Mouse (Mus musculus) midbrain, embryonic 15.5 days (tissue): ENCODE results near the gene Hmgcll1. TPM values are rescaled to one million over a fixed set of nuclear protein-coding genes. Genes with fewer than 3 reads are reported as not detected.

ENCODE experiments used
- ATAC-seq: fragments of 200-750 bp; cut with Nextera tagmentation; replicated peaks from 2 replicates; pipeline ENCODE4 v1.8.0; 2017; ENCODE audit warnings: moderate TSS enrichment
- H3K27ac ChIP-seq: fragments of 300-500 bp; sonication (generic); 2 replicates; pipeline ENCODE4 v1.5.1; 2015; ENCODE audit warnings: mild to moderate bottlenecking, inconsistent platforms
- H3K27me3 ChIP-seq: fragments of 300-500 bp; sonication (generic); replicated peaks from 2 replicates; pipeline ENCODE4 v1.6.1; 2015; ENCODE audit warnings: inconsistent platforms
- H3K36me3 ChIP-seq: fragments of 300-500 bp; sonication (generic); replicated peaks from 2 replicates; pipeline ENCODE4 v1.6.1; 2015; ENCODE audit warnings: inconsistent platforms
- H3K4me1 ChIP-seq: fragments of 300-500 bp; sonication (generic); 2 replicates; pipeline ENCODE4 v1.6.1; 2015; ENCODE audit warnings: inconsistent platforms
- H3K4me2 ChIP-seq: fragments of 300-500 bp; sonication (generic); 2 replicates; pipeline ENCODE4 v1.6.1; 2015; ENCODE audit warnings: inconsistent platforms, mild to moderate bottlenecking, moderate library complexity
- H3K4me3 ChIP-seq: fragments of 300-500 bp; sonication (generic); 2 replicates; pipeline ENCODE4 v1.5.1; 2015; ENCODE audit warnings: mild to moderate bottlenecking, inconsistent platforms
- H3K9ac ChIP-seq: fragments of 300-500 bp; sonication (generic); 2 replicates; pipeline ENCODE4 v1.6.1; 2015; ENCODE audit warnings: mild to moderate bottlenecking, inconsistent platforms
- H3K9me3 ChIP-seq: fragments of 300-500 bp; sonication (generic); 2 replicates; pipeline ENCODE4 v1.6.1; 2016; ENCODE audit warnings: inconsistent platforms
- WGBS: fragments of 180-500 bp; shearing (Covaris S2); methylation state at CpG from one replicate; pipeline ENCODE4 v1.1.7; 2015; ENCODE audit warnings: mixed read lengths; 5-methylcytosine and 5-hydroxymethylcytosine counted together
- polyA plus RNA-seq: library from polyadenylated mRNA; unstranded; fragments of >200 nt; fragmentation: Nextera tagmentation; extraction: Ambion mirVana; gene quantifications from 2 replicates; pipeline ENCODE4 v1.2.1, GENCODE M21; 2015

Hmgcll1 gene
- polyA plus RNA-seq: 22.4 and 23.6 TPM in 2 replicates

- Histone ChIP-seq H3K4me1 (peaks cover 15% of the 10 kb centered on the region), H3K36me3 (no peaks in the 10 kb centered on the region), H3K9ac (peak within 1 kb of the TSS; percentile 76), H3K4me3 (peak within 1 kb of the TSS; percentile 55), H3K4me2 (peak within 1 kb of the TSS; percentile 88), H3K9me3 (no peaks in the 10 kb centered on the region), H3K27me3 (no peaks in the 10 kb centered on the region), H3K27ac (peak within 1 kb of the TSS; percentile 91)
- WGBS: 3% methylated on average over 40 of the region's 40 CpGs
- peak; percentile 94 for ATAC-seq
Measured at GRCm38 (mm10) chr9:76014631-76015531, at the start of gene Hmgcll1. Hmgcll1 (plus strand) TSS chr9:76014855.

DNA sequence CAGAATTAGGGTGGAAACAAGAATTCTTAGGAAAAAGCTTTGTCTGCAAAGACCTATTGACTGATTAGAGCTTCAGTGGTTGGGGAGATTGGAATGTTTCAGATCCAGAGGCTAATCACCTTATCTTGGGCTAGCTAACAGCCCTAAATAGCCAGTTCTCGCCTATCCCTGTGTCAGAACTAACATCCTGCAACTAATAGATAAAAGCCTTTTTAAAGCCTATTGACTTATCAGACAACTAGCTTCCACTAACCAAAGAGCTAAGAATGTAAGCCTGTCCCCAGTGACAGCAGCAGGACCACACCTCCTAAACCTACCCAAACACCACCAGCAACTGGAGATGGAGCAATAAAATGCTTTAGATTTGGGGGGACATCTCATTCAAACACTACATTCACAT, 34.6 kb upstream of the Hmgcll1 start:
- Histone ChIP-seq H3K4me2 (no peak overlapping the region), H3K9me3 (no peaks in the 10 kb centered on the region), H3K36me3 (no peaks in the 10 kb centered on the region), H3K27me3 (no peaks in the 10 kb centered on the region), H3K9ac (no peak overlapping the region), H3K4me1 (no peaks in the 10 kb centered on the region), H3K4me3 (no peak overlapping the region), H3K27ac (no peak overlapping the region)
- WGBS: 40% methylated on average over 1 of the region's 1 CpGs
- ATAC-seq: no peak

DNA sequence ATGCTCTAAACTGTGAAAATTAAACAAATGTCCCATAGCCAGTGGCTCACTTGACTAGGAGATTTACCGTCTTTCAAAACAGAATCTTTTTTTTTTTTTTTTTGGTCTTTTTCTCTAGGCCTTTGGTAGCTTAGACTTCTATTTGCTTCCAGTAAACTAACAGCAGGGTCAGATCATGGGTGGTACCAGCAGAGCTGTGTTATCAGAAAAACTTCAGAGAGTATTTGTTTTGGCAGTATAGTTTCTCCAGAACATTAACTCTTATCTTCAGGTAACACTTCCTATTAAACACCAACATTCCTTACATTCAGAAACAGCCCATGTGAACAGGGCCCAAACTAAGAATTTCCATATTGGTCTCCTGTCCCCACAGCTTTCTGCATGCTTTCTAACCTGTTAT, 33.5 kb upstream of the Hmgcll1 start:
- no peaks in the 10 kb centered on the region for H3K36me3 ChIP-seq
- H3K9ac ChIP-seq: no peak overlapping the region
- no peaks in the 10 kb centered on the region for H3K27me3 ChIP-seq
- no peak overlapping the region for H3K27ac ChIP-seq
- ATAC-seq: no peak
- no peak overlapping the region for H3K4me2 ChIP-seq
- H3K4me3 ChIP-seq: no peak overlapping the region
- WGBS: 74% methylated on average over 1 of the region's 1 CpGs
- H3K9me3 ChIP-seq: no peaks in the 10 kb centered on the region
- H3K4me1 ChIP-seq: no peaks in the 10 kb centered on the region

GRCm38 (mm10) chr9:75989491-75989890, 25.2 kb upstream of the Hmgcll1 start:
- WGBS: 91% methylated on average over 4 of the region's 4 CpGs
- ATAC-seq: no peak
- no peak overlapping the region for H3K4me2 ChIP-seq

GRCm38 (mm10) chr9:75998791-75999350, 15.8 kb upstream of the Hmgcll1 start:
- Histone ChIP-seq H3K27me3 (no peaks in the 10 kb centered on the region), H3K4me2 (no peak overlapping the region), H3K9me3 (no peaks in the 10 kb centered on the region), H3K36me3 (no peaks in the 10 kb centered on the region), H3K9ac (no peak overlapping the region), H3K4me1 (no peaks in the 10 kb centered on the region), H3K4me3 (no peak overlapping the region), H3K27ac (no peak overlapping the region)
- WGBS: 73% methylated on average over 2 of the region's 2 CpGs
- ATAC-seq: no peak

More at GRCm38 (mm10) chr9:75989491-75989890, 25.2 kb upstream of the Hmgcll1 start:
- Histone ChIP-seq H3K4me3 (no peak overlapping the region), H3K27ac (no peak overlapping the region), H3K9me3 (no peaks in the 10 kb centered on the region), H3K27me3 (no peaks in the 10 kb centered on the region), H3K9ac (no peak overlapping the region), H3K36me3 (no peaks in the 10 kb centered on the region), H3K4me1 (no peaks in the 10 kb centered on the region)

GRCm38 (mm10) chr9:76000876-76001858, 13.5 kb upstream of the Hmgcll1 start:
- Histone ChIP-seq H3K36me3 (no peaks in the 10 kb centered on the region), H3K27ac (no peak overlapping the region), H3K4me3 (no peak overlapping the region), H3K9ac (no peak overlapping the region), H3K9me3 (no peaks in the 10 kb centered on the region), H3K4me1 (no peaks in the 10 kb centered on the region), H3K4me2 (no peak overlapping the region), H3K27me3 (no peaks in the 10 kb centered on the region)
- ATAC-seq: no peak
- WGBS: 46% methylated on average over 10 of the region's 10 CpGs

DNA sequence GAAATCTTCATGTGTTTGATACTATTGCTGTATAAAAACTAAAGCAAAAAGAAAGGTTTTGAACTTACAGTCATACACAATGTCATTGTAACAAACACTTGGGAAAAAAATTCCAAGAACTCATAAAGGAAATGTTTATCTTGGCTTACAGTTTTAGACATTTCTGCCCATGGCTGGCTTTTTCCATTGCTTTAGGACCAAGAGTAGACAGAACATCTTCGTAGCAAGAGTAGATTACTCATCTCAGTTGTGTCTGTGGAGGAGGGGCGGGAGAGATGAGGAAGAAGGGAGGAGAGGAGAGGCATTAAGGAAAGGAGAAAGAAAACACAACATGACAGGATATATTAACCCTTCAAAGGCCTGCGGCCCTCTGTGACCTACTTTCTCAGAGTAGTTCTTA, 11.6 kb upstream of the Hmgcll1 start:
- no peak overlapping the region for H3K4me2 ChIP-seq
- no peak overlapping the region for H3K27ac ChIP-seq
- ATAC-seq: no peak
- H3K9ac ChIP-seq: no peak overlapping the region
- no peak overlapping the region for H3K4me3 ChIP-seq
- H3K4me1 ChIP-seq: no peaks in the 10 kb centered on the region
- WGBS: 75% methylated on average over 3 of the region's 3 CpGs
- H3K9me3 ChIP-seq: no peaks in the 10 kb centered on the region
- H3K27me3 ChIP-seq: no peaks in the 10 kb centered on the region
- H3K36me3 ChIP-seq: no peaks in the 10 kb centered on the region

DNA sequence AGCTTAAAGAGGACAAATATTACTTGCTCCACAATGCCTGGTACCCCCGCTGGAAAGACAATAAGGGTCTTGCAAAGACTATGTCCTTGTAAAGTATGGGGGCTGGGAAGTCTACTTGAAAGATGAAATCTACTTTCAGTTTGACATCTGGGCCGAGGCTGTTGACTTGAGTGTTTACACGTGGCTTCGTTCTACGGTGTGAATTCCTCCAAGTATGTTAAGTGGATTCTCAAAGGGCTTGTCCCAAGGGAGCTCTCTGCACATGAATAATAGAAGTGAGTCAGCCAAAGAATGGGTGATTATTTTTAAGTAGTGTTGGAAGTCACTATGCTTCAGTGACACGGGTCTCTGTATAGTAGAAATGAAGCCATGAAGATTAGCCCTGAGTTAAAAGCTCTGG, 11.0 kb upstream of the Hmgcll1 start:
- Histone ChIP-seq H3K4me2 (no peak overlapping the region), H3K4me1 (no peaks in the 10 kb centered on the region), H3K4me3 (no peak overlapping the region), H3K27me3 (no peaks in the 10 kb centered on the region), H3K9me3 (no peaks in the 10 kb centered on the region), H3K27ac (no peak overlapping the region), H3K9ac (no peak overlapping the region), H3K36me3 (no peaks in the 10 kb centered on the region)
- WGBS: 67% methylated on average over 6 of the region's 6 CpGs
- ATAC-seq: no peak

DNA sequence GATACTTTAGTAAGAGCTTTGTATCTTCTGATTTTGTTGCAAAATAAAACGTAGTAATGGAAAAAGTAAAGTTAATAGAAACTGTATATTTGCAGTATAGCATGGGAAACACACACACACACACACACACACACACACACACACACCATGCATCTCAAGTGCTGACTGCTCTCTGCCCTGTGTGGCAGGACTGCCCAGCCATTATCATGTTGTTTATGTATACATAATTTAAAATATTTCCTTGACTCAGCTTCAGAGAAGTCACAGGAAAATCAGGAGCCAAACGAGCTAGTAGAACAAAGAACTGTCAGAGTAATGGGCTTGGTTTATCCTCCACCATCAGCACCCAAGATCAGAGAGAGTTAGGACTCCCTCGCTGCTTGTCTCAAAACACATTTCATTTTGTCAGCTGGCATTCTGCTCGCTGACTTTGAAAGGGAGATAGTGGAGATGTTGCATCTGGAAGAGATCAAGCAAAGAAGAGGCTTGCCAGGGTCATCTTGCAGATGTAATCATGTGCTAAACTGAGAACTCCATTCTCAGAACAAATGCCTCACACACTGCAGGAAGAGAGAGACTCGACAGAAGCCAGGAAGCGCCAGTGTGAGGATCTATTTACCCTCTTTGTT, 7.2 kb upstream of the Hmgcll1 start:
- no peak for ATAC-seq
- Histone ChIP-seq H3K9me3 (no peaks in the 10 kb centered on the region), H3K4me3 (no peak overlapping the region), H3K36me3 (no peaks in the 10 kb centered on the region), H3K27me3 (no peaks in the 10 kb centered on the region), H3K4me2 (no peak overlapping the region), H3K27ac (no peak overlapping the region), H3K9ac (no peak overlapping the region), H3K4me1 (no peaks in the 10 kb centered on the region)
- WGBS: 63% methylated on average over 6 of the region's 6 CpGs

DNA sequence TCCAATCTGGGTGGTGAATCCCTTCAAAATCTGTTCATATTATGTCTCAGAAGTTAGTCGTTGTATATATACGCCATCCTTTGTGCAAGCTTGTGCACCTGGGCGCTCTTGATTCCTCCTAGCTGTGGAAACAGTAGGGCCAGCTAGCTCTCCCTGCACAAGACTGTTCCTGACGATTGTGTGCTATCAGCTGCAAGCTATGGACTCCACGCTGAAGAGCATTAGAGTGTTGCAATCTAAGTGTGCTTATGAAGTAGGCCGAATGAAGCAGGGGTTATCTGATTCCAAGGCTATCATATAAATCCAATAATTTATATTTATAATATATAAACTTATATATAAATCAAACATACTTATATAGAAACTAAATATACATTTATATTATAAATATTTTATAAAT, 866 bp upstream of the Hmgcll1 start:
- no peaks in the 10 kb centered on the region for H3K36me3 ChIP-seq
- H3K9me3 ChIP-seq: no peaks in the 10 kb centered on the region
- no peaks in the 10 kb centered on the region for H3K27me3 ChIP-seq
- peaks cover 15% of the 10 kb centered on the region for H3K4me1 ChIP-seq
- no peak for ATAC-seq
- no peak overlapping the region for H3K4me2 ChIP-seq
- WGBS: 80% methylated on average over 6 of the region's 6 CpGs
- H3K27ac ChIP-seq: no peak overlapping the region
- no peak overlapping the region for H3K9ac ChIP-seq
- H3K4me3 ChIP-seq: no peak overlapping the region

- Histone ChIP-seq H3K9me3 (no peaks in the 10 kb centered on the region), H3K27ac (no peak overlapping the region), H3K9ac (no peak overlapping the region), H3K4me3 (no peak overlapping the region), H3K27me3 (no peaks in the 10 kb centered on the region), H3K4me1 (peaks cover 15% of the 10 kb centered on the region), H3K36me3 (no peaks in the 10 kb centered on the region), H3K4me2 (peak overlapping the region; percentile 88)
- no peak for ATAC-seq
- 86% methylated on average over 5 of the region's 5 CpGs for WGBS
Measured at GRCm38 (mm10) chr9:76015971-76016370, 1.3 kb downstream of the Hmgcll1 start.
